Mouse (Mus musculus) lung, postnatal 10 days (tissue): Measurements from ENCODE around the gene Ripk4.

Source experiments
- DNase-seq: peaks from one replicate; pipeline ENCODE4 v3.0.0; 2021

The Ripk4 gene

GRCm38 (mm10) chr16:97733599-97733998 lies 30.0 kb downstream of the Ripk4 start:
- DNase-seq = no peak

- no peak for DNase-seq
Observed at GRCm38 (mm10) chr16:97730321-97730720, 33.3 kb downstream of the Ripk4 start.

- no peak for DNase-seq
Observed at GRCm38 (mm10) chr16:97726436-97726835, 37.2 kb downstream of the Ripk4 start.

- DNase-seq = no peak
Observed at GRCm38 (mm10) chr16:97720093-97720492, 43.5 kb downstream of the Ripk4 start.

GRCm38 (mm10) chr16:97719392-97719983 lies 44.1 kb downstream of the Ripk4 start:
- no peak for DNase-seq

- no peak for DNase-seq
Observed at GRCm38 (mm10) chr16:97716567-97716966, 47.0 kb downstream of the Ripk4 start.

GRCm38 (mm10) chr16:97712129-97712528 lies 51.5 kb downstream of the Ripk4 start:
- DNase-seq = no peak

- DNase-seq = no peak
Observed at GRCm38 (mm10) chr16:97701871-97702270, 61.7 kb downstream of the Ripk4 start.

GRCm38 (mm10) chr16:97697769-97698168 lies 65.8 kb downstream of the Ripk4 start:
- peak; percentile 69 for DNase-seq

- no peak for DNase-seq
Observed at GRCm38 (mm10) chr16:97695709-97696108, 67.9 kb downstream of the Ripk4 start.
